Mouse (Mus musculus): ENCODE results near the gene Espl1. TPM values are rescaled to one million over a fixed set of nuclear protein-coding genes. Genes with fewer than 3 reads are reported as not detected.
A peak's percentile ranks its signal among the peaks of the same experiment; 100 is the strongest.

Gene Espl1
- polyA plus RNA-seq, 1 experiment from 2014 or later, result 9.1 TPM

DNA sequence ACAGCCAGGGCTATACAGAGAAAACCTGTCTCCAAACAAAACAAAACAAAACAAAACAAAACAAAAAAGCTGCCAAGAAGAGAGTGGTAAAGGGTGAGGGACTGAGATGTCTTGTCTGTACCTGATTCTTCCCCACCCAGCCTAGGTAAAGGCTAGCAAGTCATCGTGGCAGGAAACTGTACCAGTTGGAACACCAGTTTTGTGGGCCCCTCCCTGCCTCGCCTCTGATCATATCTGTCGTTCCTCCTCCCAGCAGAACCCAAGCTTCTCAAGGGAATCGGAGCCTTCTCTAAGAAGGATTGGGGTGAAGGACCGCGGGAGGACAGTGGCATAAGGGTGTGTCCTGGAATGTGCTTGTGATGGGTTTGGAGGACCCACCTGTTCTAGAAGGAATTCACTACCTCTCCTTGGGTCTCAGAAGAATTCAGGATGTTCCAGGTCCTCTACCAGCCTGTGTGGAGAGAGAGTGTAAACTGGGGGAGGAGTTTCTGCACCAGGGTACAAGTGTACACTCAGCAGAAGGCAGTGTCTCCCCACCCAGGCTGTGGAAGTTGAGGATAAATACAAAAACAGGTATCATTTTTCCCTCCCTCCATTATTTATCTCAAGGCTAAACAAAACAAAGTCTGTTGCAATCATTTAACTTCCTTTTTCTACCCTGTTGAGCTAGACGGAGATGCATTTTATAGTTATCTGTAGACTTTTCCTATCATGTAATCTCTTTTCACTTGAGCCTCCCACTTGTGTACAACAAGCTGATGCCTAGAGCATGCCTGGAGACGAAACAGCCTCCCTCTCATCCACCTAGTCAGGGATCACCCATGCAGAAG is 13.4 kb upstream of the Espl1 start:
- Histone ChIP-seq H3K27ac (replicated peaks; ENCODE audit: low read depth, low read length) (no peak overlapping the region), H3K4me3 (replicated peaks; ENCODE audit: low read depth, low read length) (no peak overlapping the region), H3K4me2 (ENCODE audit: low read length) (no peak overlapping the region), H3K9ac (replicated peaks; ENCODE audit: low read length) (no peak overlapping the region), H3K36me3 (ENCODE audit: control insufficient read depth, insufficient read depth, low read length) (peaks cover 14% of the 10 kb centered on the region), H3K27me3 (ENCODE audit: control insufficient read depth, insufficient read depth, low read length) (no peaks in the 10 kb centered on the region), H3K4me1 (ENCODE audit: control insufficient read depth, insufficient read depth, low read length) (peaks cover 10% of the 10 kb centered on the region), H3K9me3 (ENCODE audit: control insufficient read depth, low read length) (no peaks in the 10 kb centered on the region)
- WGBS, result 92% methylated on average over 8 of the region's 8 CpGs
- no peak for DNase-seq
- ATAC-seq (ENCODE audit: low FRiP score, low TSS enrichment), result no peak

- Histone ChIP-seq H3K9ac (replicated peaks; ENCODE audit: low read length) (no peak overlapping the region), H3K27me3 (ENCODE audit: control insufficient read depth, insufficient read depth, low read length) (no peaks in the 10 kb centered on the region), H3K9me3 (ENCODE audit: control insufficient read depth, low read length) (no peaks in the 10 kb centered on the region), H3K36me3 (ENCODE audit: control insufficient read depth, insufficient read depth, low read length) (peaks cover 14% of the 10 kb centered on the region), H3K4me2 (ENCODE audit: low read length) (no peak overlapping the region), H3K4me3 (replicated peaks; ENCODE audit: low read depth, low read length) (no peak overlapping the region), H3K27ac (replicated peaks; ENCODE audit: low read depth, low read length) (no peak overlapping the region), H3K4me1 (ENCODE audit: control insufficient read depth, insufficient read depth, low read length) (peaks cover 10% of the 10 kb centered on the region)
- no peak for DNase-seq
- no peak for ATAC-seq (ENCODE audit: low FRiP score, low TSS enrichment)
- 89% methylated on average over 3 of the region's 3 CpGs for WGBS
Observed at GRCm38 (mm10) chr15:102283648-102284047, 12.4 kb upstream of the Espl1 start.

- H3K9ac ChIP-seq (replicated peaks; ENCODE audit: low read length), result no peak overlapping the region
- H3K9me3 ChIP-seq (ENCODE audit: control insufficient read depth, low read length), result no peaks in the 10 kb centered on the region
- no peak overlapping the region for H3K4me3 ChIP-seq (replicated peaks; ENCODE audit: low read depth, low read length)
- no peaks in the 10 kb centered on the region; the same call in 1 of the 2 replicates for H3K36me3 ChIP-seq (ENCODE audit: control insufficient read depth, insufficient read depth, low read length)
- H3K27me3 ChIP-seq (ENCODE audit: control insufficient read depth, insufficient read depth, low read length), result no peaks in the 10 kb centered on the region
- peak; percentile 73 for DNase-seq
- no peak overlapping the region for H3K27ac ChIP-seq (replicated peaks; ENCODE audit: low read depth, low read length)
- no peaks in the 10 kb centered on the region for H3K4me1 ChIP-seq (ENCODE audit: control insufficient read depth, insufficient read depth, low read length)
- no peak for ATAC-seq (ENCODE audit: low FRiP score, low TSS enrichment)
- no peak overlapping the region for H3K4me2 ChIP-seq (ENCODE audit: low read length)
Observed at GRCm38 (mm10) chr15:102287395-102287794, 8.7 kb upstream of the Espl1 start.

DNA sequence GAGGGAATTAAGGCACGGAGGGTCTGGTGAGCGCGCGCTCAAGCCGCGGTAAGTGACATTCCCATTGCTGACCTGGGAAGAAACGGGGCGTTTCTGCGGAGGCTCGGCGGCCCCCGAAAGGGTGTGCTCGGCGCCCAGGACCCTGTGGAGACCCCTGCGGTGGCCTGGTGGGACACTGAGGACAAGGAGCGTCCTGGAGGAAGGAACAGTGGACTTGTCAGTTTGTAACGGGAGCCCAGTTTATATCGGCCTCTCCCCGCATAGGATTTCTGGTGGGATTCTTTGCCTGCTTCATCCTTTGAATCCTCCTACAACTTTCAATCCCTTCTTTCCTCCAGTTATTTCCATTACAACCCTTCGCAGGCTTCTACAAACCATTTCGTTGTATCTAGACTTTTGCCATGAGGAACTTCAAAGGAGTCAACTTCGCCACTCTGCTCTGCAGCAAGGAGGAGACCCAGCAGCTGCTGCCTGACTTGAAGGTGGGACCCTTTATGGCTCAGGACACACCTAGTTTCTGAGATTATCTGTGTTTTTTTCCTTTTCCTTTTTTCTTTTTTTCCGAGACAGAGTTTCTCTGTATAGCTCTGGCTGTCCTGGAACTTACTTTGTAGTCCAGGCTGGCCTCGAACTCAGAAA is 421 bp downstream of the Espl1 start:
- no peak overlapping the region for H3K27ac ChIP-seq (replicated peaks; ENCODE audit: low read depth, low read length)
- H3K4me2 ChIP-seq (ENCODE audit: low read length), result peak overlapping the region; percentile 80

GRCm38 (mm10) chr15:102302542-102302941 is 6.5 kb downstream of the Espl1 start:
- ATAC-seq (ENCODE audit: low FRiP score, low TSS enrichment) (no peak), DNase-seq (no peak)
- H3K27ac ChIP-seq (replicated peaks; ENCODE audit: low read depth, low read length), result no peak overlapping the region
- H3K27me3 ChIP-seq (ENCODE audit: control insufficient read depth, insufficient read depth, low read length), result no peaks in the 10 kb centered on the region
- peaks cover 23% of the 10 kb centered on the region for H3K36me3 ChIP-seq (ENCODE audit: control insufficient read depth, insufficient read depth, low read length)
- WGBS, result 96% methylated on average over 6 of the region's 6 CpGs
- no peaks in the 10 kb centered on the region for H3K4me1 ChIP-seq (ENCODE audit: control insufficient read depth, insufficient read depth, low read length)
- no peak overlapping the region for H3K4me3 ChIP-seq (replicated peaks; ENCODE audit: low read depth, low read length)
- no peak overlapping the region for H3K9ac ChIP-seq (replicated peaks; ENCODE audit: low read length)
- H3K4me2 ChIP-seq (ENCODE audit: low read length), result no peak overlapping the region
- no peaks in the 10 kb centered on the region for H3K9me3 ChIP-seq (ENCODE audit: control insufficient read depth, low read length)

More for the DNA sequence above, 421 bp downstream of the Espl1 start:
- WGBS, result 5% methylated on average over 24 of the region's 24 CpGs
- H3K9me3 ChIP-seq (ENCODE audit: control insufficient read depth, low read length), result no peaks in the 10 kb centered on the region
- no peaks in the 10 kb centered on the region for H3K27me3 ChIP-seq (ENCODE audit: control insufficient read depth, insufficient read depth, low read length)
- 0 out of 2 replicates have a peak, but pooled peaks cover 7% of the 10 kb centered on the region for H3K36me3 ChIP-seq (ENCODE audit: control insufficient read depth, insufficient read depth, low read length)
- H3K9ac ChIP-seq (replicated peaks; ENCODE audit: low read length), result 0 out of 2 replicates have a peak overlapping the region, but pooled peaks have one; percentile 29
- ATAC-seq (ENCODE audit: low FRiP score, low TSS enrichment) (no peak; the same call in 1 of the 2 replicates), DNase-seq (no peak)
- H3K4me3 ChIP-seq (replicated peaks; ENCODE audit: low read depth, low read length), result peak overlapping the region; percentile 41
- H3K4me1 ChIP-seq (ENCODE audit: control insufficient read depth, insufficient read depth, low read length), result peaks cover 6% of the 10 kb centered on the region; the same call in 1 of the 2 replicates

GRCm38 (mm10) chr15:102308717-102309116 is 12.7 kb downstream of the Espl1 start:
- WGBS, result 92% methylated on average over 9 of the region's 9 CpGs
- no peaks in the 10 kb centered on the region for H3K9me3 ChIP-seq (ENCODE audit: control insufficient read depth, low read length)
- no peak overlapping the region for H3K27ac ChIP-seq (replicated peaks; ENCODE audit: low read depth, low read length)
- H3K4me1 ChIP-seq (ENCODE audit: control insufficient read depth, insufficient read depth, low read length), result no peaks in the 10 kb centered on the region
- H3K4me3 ChIP-seq (replicated peaks; ENCODE audit: low read depth, low read length), result no peak overlapping the region
- ATAC-seq (ENCODE audit: low FRiP score, low TSS enrichment) (no peak), DNase-seq (no peak)
- no peaks in the 10 kb centered on the region for H3K27me3 ChIP-seq (ENCODE audit: control insufficient read depth, insufficient read depth, low read length)
- H3K36me3 ChIP-seq (ENCODE audit: control insufficient read depth, insufficient read depth, low read length), result peaks cover 27% of the 10 kb centered on the region
- H3K9ac ChIP-seq (replicated peaks; ENCODE audit: low read length), result no peak overlapping the region
- no peak overlapping the region for H3K4me2 ChIP-seq (ENCODE audit: low read length)

GRCm38 (mm10) chr15:102310074-102310845 is 14.2 kb downstream of the Espl1 start:
- no peak overlapping the region for H3K4me2 ChIP-seq (ENCODE audit: low read length)
- no peaks in the 10 kb centered on the region for H3K9me3 ChIP-seq (ENCODE audit: control insufficient read depth, low read length)
- no peak overlapping the region for H3K4me3 ChIP-seq (replicated peaks; ENCODE audit: low read depth, low read length)
- H3K27me3 ChIP-seq (ENCODE audit: control insufficient read depth, insufficient read depth, low read length), result no peaks in the 10 kb centered on the region
- ATAC-seq (ENCODE audit: low FRiP score, low TSS enrichment) (no peak), DNase-seq (no peak)
- H3K27ac ChIP-seq (replicated peaks; ENCODE audit: low read depth, low read length), result no peak overlapping the region
- no peak overlapping the region for H3K9ac ChIP-seq (replicated peaks; ENCODE audit: low read length)
- 93% methylated on average over 10 of the region's 10 CpGs for WGBS
- H3K36me3 ChIP-seq (ENCODE audit: control insufficient read depth, insufficient read depth, low read length), result peaks cover 26% of the 10 kb centered on the region
- no peaks in the 10 kb centered on the region for H3K4me1 ChIP-seq (ENCODE audit: control insufficient read depth, insufficient read depth, low read length)

- DNase-seq (no peak), ATAC-seq (ENCODE audit: low FRiP score, low TSS enrichment) (no peak)
- Histone ChIP-seq H3K9me3 (ENCODE audit: control insufficient read depth, low read length) (no peaks in the 10 kb centered on the region), H3K36me3 (ENCODE audit: control insufficient read depth, insufficient read depth, low read length) (peaks cover 18% of the 10 kb centered on the region), H3K4me3 (replicated peaks; ENCODE audit: low read depth, low read length) (no peak overlapping the region), H3K27ac (replicated peaks; ENCODE audit: low read depth, low read length) (no peak overlapping the region), H3K9ac (replicated peaks; ENCODE audit: low read length) (no peak overlapping the region), H3K4me1 (ENCODE audit: control insufficient read depth, insufficient read depth, low read length) (no peaks in the 10 kb centered on the region), H3K4me2 (ENCODE audit: low read length) (no peak overlapping the region), H3K27me3 (ENCODE audit: control insufficient read depth, insufficient read depth, low read length) (no peaks in the 10 kb centered on the region)
Observed at GRCm38 (mm10) chr15:102311489-102311888, 15.4 kb downstream of the Espl1 start.
